Mouse (Mus musculus) adrenal gland, postnatal 36 days (tissue): Measurements from ENCODE around the gene Eif2b3. TPM values are rescaled to one million over a fixed set of nuclear protein-coding genes. Genes with fewer than 3 reads are reported as not detected.

ENCODE experiments used
- total RNA-seq, 2 experiments: library from RNA; stranded (reverse); gene quantifications; 2 replicates each; pipeline ENCODE4 v1.2.3; 2021

Gene Eif2b3
- total RNA-seq, 2 experiments from 2014 or later = 29.0 to 33.6 TPM

Other genes starting within 250 kb of the Eif2b3 start
- 10 to 100 TPM; 16.9 to 20.8 TPM for gene Toe1, start 211.8 kb upstream of the Eif2b3 start, total RNA-seq
- gene Mutyh, start 211.7 kb upstream of the Eif2b3 start, total RNA-seq = 1 to 10 TPM; 2.4 to 3.2 TPM
- 1 to 10 TPM; 1.9 to 2.6 TPM for gene Hpdl, start 197.7 kb upstream of the Eif2b3 start, total RNA-seq
- 1 to 10 TPM; 3.6 to 5.1 TPM for gene Zswim5, start 142.0 kb upstream of the Eif2b3 start, total RNA-seq
- 100 to 1,000 TPM in 1 of 2 experiments, 10 to 100 TPM in 1; 97.9 to 126 TPM for gene Urod, start 25.0 kb upstream of the Eif2b3 start, total RNA-seq
- gene Hectd3, start 24.1 kb upstream of the Eif2b3 start, total RNA-seq = 10 to 100 TPM; 22.5 to 26.9 TPM
- gene Ptch2, start 76.7 kb downstream of the Eif2b3 start, total RNA-seq = 1 to 10 TPM; 3.5 to 4.5 TPM
- 1 to 10 TPM; 7.0 to 7.9 TPM for gene Btbd19, start 106.3 kb downstream of the Eif2b3 start, total RNA-seq
- gene Tctex1d4, start 107.4 kb downstream of the Eif2b3 start, total RNA-seq = not detected
- 10 to 100 TPM; 12.8 to 44.6 TPM for gene Plk3, start 114.6 kb downstream of the Eif2b3 start, total RNA-seq
- gene Rps8, start 136.8 kb downstream of the Eif2b3 start, total RNA-seq = 1,000 to 10,000 TPM; 1,017 to 1,149 TPM
- gene Kif2c, start 163.2 kb downstream of the Eif2b3 start, total RNA-seq = 1 to 10 TPM; 2.1 to 2.3 TPM
- 10 to 100 TPM; 54.2 to 97.3 TPM for gene Tmem53, start 232.5 kb downstream of the Eif2b3 start, total RNA-seq
- gene Armh1, start 232.7 kb downstream of the Eif2b3 start, total RNA-seq = 1 to 10 TPM; 2.8 to 3.5 TPM